Mouse (Mus musculus): ENCODE measurements around the gene Cfap61.

Cfap61 gene

GRCm38 (mm10) chr2:146220591-146221075 is 286.0 kb downstream of the Cfap61 start:
- no peak for DNase-seq (ENCODE audit: low spot score in 2 of 2)

- peak in 1 of 2 experiments; percentile 68 for DNase-seq (ENCODE audit: low spot score in 2 of 2)
Observed at GRCm38 (mm10) chr2:146221076-146221928, 286.7 kb downstream of the Cfap61 start, which contains the start of gene Insm1. Gene Insm1, plus strand, starts transcription at chr2:146221921.

GRCm38 (mm10) chr2:146221929-146222278 is 287.3 kb downstream of the Cfap61 start:
- DNase-seq (ENCODE audit: low spot score in 2 of 2) = no peak

DNA sequence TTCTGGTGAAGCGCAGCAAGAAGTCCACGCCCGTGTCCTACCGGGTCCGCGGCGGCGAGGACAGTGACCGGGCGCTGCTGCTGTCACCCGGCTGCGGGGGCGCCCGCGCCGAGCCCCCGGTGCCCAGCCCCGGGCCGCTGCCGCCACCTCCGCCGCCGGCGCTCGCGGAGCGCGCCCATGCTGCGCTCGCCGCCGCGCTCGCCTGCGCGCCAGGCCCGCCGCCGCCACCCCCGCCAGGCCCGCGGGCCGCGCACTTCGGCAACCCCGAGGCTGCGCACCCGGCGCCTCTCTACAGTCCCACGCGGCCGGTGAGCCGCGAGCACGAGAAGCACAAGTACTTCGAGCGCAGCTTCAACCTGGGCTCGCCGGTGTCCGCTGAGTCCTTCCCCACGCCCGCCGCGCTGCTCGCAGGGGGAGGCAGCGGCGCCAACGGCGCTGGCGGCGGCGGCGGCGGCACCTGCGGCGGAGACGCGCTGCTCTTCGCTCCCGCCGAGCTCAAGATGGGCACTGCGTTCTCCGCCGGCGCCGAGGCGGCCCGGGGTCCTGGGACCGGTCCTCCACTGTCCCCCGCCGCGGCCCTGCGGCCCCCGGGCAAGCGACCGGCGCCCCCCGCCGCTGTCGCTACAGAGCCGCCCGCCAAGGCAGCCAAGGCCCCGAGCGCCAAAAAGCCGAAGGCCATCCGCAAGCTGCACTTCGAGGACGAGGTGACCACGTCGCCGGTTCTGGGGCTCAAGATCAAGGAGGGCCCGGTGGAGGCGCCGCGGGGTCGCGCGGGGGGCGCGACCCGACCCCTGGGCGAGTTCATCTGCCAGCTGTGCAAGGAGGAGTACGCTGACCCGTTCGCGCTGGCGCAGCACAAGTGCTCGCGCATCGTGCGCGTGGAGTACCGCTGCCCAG is 287.9 kb downstream of the Cfap61 start:
- no peak for DNase-seq (ENCODE audit: low spot score in 2 of 2)

GRCm38 (mm10) chr2:146223176-146223905 is 288.8 kb downstream of the Cfap61 start:
- DNase-seq (ENCODE audit: low spot score in 2 of 2) = no peak

DNA sequence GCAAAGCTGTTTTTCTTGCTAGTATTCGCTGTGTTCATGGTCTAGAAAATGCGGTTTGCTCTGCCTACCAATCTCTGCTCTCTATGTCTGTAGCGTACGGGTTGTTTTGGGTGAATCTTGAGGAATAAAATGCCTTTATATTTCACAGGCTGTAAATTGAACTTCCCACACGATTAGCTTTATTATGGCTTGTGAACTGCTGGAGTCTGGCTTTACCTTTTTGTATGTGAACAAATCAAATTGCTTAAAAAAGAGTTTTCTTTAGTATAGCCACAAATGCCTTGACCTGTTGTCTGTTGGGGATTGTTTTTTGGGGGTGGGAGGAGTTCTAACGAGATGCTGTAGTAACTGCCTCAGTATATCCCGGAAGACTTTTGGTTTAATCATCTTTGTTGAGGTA is 289.6 kb downstream of the Cfap61 start:
- no peak for DNase-seq (ENCODE audit: low spot score in 2 of 2)

DNA sequence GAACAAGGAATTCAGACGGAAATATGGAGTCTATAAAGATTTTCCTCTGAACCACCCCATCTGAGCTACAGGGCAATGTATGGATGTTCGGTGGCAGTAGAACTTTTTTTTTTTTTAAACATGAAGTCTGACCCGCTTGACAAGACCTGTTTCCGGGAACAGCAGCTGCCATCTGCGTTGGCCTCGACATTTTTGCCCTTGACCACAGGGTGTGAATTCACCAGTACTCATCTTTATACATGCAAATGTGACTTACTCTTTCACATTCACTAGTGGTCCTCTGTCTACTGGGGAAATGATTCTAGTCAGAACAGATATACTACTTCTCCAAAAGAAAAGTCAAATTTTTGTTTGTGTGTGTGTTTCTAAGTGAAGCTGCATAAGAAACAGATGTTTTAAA is 291.2 kb downstream of the Cfap61 start:
- no peak for DNase-seq (ENCODE audit: low spot score in 2 of 2)

GRCm38 (mm10) chr2:146226484-146226883 is 291.9 kb downstream of the Cfap61 start:
- DNase-seq (ENCODE audit: low spot score in 2 of 2) = peak in 1 of 2 experiments; percentile 21

GRCm38 (mm10) chr2:146227646-146228045 is 293.1 kb downstream of the Cfap61 start:
- no peak for DNase-seq (ENCODE audit: low spot score in 2 of 2)

GRCm38 (mm10) chr2:146228435-146228834 is 293.9 kb downstream of the Cfap61 start:
- no peak for DNase-seq (ENCODE audit: low spot score in 2 of 2)

DNA sequence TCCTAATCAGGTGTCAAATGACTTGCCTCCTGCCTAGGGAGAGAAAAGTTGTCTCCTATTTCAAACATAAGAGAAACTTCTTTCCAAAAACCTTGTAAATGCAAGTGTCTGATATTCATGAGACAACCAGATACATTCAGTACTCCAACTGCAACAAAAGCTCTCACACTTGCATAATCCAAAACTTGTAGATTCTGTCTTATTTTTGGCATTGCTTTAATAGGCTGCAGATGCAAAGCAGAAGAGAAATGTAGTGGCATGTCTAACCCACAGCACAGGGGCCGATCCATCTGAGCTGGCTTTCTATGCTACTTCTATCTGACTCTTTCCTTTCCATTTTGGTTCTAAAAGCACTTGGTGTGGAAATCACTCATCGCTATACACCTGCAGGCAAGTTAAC is 296.9 kb downstream of the Cfap61 start:
- no peak for DNase-seq (ENCODE audit: low spot score in 2 of 2)

DNA sequence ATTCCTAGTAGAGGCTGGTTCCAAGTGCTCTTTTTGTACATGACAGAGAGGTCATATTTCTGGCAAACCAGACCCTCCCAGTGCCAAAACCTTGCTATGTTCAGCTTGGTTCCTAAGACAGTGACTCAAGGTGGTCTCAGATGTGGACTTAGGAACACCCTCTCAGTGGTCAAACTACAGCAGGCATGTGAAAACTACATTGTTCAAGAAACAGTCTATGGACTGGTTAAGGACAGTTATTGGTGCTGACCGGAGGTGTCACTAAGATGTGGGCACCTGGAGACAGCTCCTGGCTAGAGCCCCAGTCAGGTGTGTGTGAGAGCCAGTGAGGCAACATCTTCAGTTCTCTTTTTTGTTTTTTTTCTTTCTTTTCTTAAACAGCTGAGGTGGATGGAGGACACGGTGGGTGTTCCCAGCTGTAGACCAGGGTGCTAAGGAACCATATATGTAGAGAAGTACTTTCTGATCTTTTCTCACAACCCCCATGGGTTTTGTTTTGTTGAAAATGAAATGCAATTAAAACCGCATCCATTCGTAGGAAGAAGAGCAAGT is 304.7 kb downstream of the Cfap61 start:
- DNase-seq (ENCODE audit: low spot score in 2 of 2) = no peak

DNA sequence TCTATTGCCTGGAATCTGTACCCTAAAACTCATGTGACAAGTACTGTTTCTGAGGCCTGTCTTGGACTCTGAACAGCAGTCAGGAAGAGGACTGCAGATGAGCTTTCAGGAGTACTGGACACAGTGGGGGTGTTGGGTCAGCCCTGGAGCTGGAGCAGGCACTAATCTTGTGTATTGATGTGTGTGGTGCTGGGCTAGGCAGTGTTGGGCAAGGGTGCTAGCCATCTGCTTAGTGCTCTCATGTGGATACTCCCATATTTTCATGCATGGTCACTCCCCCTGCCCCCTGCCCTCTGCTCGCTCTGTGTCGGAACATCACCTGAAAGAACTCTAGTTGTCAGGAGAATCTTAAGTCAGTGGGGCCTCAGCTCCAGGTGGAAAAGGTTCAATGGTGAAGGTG is 309.5 kb downstream of the Cfap61 start:
- DNase-seq (ENCODE audit: low spot score in 2 of 2) = no peak

GRCm38 (mm10) chr2:146245401-146245800 is 310.8 kb downstream of the Cfap61 start:
- no peak for DNase-seq (ENCODE audit: low spot score in 2 of 2)

GRCm38 (mm10) chr2:146246409-146247075 is 312.0 kb downstream of the Cfap61 start:
- DNase-seq (ENCODE audit: low spot score in 2 of 2) = no peak

DNA sequence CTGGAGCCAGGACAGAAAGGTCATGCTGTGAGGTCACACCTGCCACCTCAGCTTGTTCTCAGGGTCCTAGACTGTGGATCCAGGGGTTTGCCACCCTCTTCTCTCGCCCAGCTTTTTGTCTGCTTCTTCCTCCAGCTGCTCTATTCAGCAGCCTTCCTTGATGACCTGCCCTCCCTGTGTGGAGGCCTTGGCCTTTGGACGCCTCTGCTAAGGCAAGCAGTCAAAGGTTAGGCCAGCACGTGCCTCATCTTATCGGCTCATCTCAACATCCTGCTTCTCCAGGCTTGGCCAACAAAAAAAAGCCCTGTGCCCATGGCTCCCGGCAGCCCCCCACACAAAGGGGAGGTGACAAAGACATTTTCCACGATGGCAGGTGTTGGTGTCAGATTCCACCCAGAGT is 313.0 kb downstream of the Cfap61 start:
- DNase-seq (ENCODE audit: low spot score in 2 of 2) = no peak

GRCm38 (mm10) chr2:146249033-146249432 is 314.4 kb downstream of the Cfap61 start:
- DNase-seq (ENCODE audit: low spot score in 2 of 2) = no peak

DNA sequence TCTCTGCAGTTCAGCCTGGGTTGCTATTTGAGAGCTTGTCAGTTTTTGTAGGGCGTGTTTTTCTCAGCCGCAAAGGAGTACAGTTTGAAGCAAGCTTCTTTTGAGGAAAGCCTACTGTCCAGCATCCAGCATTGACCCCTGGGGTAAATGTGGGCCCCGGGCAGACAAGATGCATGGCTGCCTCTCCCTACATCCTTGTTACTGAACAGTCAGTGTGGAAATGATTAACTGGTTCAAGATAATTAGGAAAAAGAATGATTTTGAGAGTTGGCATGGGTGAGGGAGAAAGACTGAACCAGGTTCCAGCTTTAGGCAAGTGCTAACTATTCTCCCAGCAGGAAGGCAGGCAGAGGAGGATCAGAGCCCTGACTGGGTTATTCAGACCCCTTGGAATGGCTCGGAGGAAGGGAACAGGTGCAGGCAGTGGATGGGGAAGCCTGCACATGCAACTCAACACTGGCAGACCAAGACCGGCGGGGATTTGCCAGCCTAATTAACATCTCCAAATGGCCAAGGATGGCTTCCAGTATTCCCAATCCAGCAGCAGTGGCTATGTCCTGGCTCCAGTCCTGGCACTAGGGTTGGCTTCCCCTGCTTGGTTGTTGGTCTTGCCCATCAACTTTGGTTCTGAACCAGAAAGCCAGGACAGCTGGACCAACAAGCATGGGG is 315.8 kb downstream of the Cfap61 start:
- no peak for DNase-seq (ENCODE audit: low spot score in 2 of 2)

- no peak for DNase-seq (ENCODE audit: low spot score in 2 of 2)
Observed at GRCm38 (mm10) chr2:146254387-146254786, 319.8 kb downstream of the Cfap61 start.

DNA sequence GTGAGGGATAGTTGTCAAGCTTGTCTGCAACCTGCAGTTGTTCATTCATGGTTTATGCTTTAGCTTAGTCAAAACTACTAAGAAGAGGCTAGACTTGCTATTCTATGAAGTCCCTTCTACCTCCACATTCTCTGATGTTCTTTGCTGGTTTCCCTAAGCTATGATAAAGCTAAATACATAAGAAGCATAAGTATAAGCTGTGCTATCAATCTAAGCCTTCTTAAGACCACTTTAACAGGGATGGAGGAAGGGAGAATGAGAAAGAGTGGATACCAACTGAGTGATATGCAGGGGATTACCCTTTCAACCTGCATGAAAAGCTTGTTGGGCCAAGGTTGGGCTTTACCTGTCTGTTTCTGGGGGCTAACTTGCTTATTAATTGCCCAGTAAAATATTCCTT is 321.1 kb downstream of the Cfap61 start:
- no peak for DNase-seq (ENCODE audit: low spot score in 2 of 2)

All from urinary bladder, postnatal 4 days (tissue).